Mouse (Mus musculus) testis, adult 2 months (tissue): ENCODE measurements around the gene Calcr.

ENCODE experiments used
- CTCF ChIP-seq: fragments of 200-500 bp; IDR thresholded peaks from 2 replicates; pipeline ENCODE4 v1.5.1; 2012; ENCODE audit warnings: low read depth, mild to moderate bottlenecking, inconsistent platforms, low read length, moderate library complexity; ENCODE audit not compliant: control insufficient read depth, insufficient read depth, insufficient replicate concordance
- POLR2A ChIP-seq: fragments of 200-500 bp; IDR thresholded peaks from 2 replicates; pipeline ENCODE4 v1.6.1; 2012; ENCODE audit warnings: low read depth, mild to moderate bottlenecking, inconsistent platforms, low read length, moderate library complexity; ENCODE audit not compliant: control insufficient read depth

DNA sequence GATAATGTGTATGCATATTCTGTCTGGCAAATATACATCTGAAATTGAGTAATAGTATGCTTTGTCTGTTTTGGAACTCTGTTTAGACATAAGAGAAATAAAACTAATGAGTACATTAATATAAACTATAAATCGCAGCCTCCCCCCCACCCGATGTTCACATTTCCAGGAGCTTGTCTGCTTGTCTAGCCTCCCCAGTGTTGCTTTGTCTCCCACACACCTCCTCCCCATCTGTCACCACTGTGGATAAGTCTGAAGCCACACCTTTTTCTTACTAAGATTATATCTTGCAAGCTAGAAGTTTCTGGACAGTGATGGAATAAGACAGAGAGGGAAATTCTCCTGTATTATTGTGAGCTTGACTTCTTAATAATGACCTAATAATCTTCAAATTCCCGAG, 12.9 kb downstream of the Calcr start:
- TF ChIP-seq CTCF = no peak
- TF ChIP-seq POLR2A = no peak
